Mouse (Mus musculus) small intestine, adult 2 months (tissue): ENCODE measurements around the gene Insl3.

Experiments
- CTCF ChIP-seq: fragments of 200-500 bp; IDR thresholded peaks from 2 replicates; pipeline ENCODE4 v1.5.1; 2012; ENCODE audit warnings: low read depth, mild to moderate bottlenecking, control low read depth, inconsistent platforms, low read length, moderate library complexity, mixed read lengths; ENCODE audit not compliant: insufficient replicate concordance, insufficient read length; ENCODE audit errors: extremely low read depth
- POLR2A ChIP-seq: fragments of 200-500 bp; IDR thresholded peaks from 2 replicates; pipeline ENCODE4 v1.6.1; 2012; ENCODE audit warnings: low read depth, mild to moderate bottlenecking, control low read depth, inconsistent platforms, low read length, moderate library complexity

DNA sequence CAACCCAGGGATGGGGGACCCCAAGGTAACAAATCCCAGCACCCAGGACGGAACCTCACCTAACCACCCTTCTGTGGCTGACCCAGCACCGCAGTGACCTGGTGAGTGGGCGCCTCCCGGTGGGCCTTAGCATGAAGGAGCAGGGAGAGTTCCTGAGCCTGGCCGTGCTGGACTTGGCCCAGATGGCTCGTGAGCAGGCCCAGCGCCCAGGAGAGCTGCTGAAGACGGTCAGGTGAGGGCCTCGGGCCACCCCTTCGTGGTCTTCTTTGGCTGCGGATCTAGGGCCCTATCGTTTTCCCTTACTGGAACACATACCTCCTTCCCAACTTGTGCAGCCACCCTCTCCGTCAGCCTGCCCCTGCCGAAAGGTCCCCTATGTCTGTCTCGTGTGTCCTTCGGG lies 9.9 kb upstream of the Insl3 start:
- TF ChIP-seq POLR2A, result no peak
- TF ChIP-seq CTCF, result no peak
